Mouse (Mus musculus) embryo, embryonic 10 days (tissue): ENCODE results near the gene Fnd3c2.
"Not testable (repeated sequence)": the region's sequence is repeated elsewhere in the genome, so short reads cannot be mapped to it uniquely, and the experiment has no call there.

Experiments used
- DNase-seq: peaks from one replicate; pipeline ENCODE4 v3.0.0-alpha.2; 2015; ENCODE audit warnings: low spot score

The Fnd3c2 gene

DNA sequence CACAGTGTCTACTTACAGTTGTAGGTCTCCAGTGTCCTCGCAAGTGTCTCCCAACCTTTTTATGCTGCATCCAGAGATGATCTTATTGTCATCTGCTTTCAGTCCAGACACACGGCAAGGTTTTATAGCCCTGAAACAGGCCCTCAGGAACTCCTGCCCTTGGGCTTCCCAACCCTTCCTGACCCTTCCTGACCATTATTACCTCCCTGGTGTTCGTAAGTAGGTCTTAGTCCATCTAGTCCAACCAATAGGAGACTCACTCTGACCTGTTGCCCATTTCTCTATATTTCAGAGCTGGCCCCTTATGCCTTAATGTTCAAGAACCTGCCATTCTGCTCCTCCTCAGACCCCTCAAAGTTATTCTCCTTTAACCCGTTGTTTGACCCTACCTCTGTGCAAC is at the start of gene Fnd3c2:
Gene Fnd3c2, minus strand, starts transcription at position 101 of the 400 bp plus-strand sequence.
- no peak for DNase-seq

DNA sequence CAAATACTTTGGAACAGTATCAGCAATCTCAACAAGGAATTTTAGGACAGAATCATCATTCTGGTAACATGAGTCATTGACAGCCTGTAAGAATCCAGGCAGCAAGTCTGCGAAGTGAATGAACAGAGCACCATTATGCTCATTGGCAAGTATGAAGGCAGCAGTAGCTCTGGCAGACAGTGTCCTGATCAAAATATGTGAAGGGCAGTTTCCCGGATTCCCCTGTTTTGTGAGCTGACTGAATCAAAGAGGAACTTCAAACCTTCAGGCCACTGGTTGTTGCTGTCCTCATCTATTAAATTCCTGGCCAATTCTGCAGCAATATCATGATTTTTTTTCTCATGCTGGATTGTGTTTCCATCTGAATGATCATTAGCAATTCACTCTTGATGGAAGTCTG is 29.3 kb upstream of the Fnd3c2 start:
- no peak for DNase-seq

DNA sequence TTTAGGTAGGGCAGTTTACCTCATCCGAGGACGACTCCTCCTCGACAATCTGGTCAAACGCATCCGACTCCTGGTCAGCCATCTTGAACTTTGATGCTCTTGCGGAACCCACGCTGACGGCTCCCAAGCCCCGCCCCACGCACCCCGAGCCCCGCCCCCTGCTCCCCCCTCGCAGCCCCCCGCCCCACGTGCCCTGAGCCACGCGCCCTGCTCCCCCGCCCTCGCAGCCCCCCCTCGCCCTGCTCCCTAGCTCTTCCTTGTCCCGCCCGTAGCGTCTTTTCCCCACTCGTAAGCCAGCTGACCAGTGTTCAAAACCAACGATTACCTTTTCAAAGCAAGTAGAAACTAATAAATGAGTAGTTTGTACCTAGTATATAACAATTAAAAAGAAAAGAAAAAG is 34.1 kb downstream of the Fnd3c2 start, which contains the start of gene Taf9b:
Gene Taf9b, minus strand, starts transcription at position 101 of the 400 bp plus-strand sequence.
- DNase-seq = no peak

DNA sequence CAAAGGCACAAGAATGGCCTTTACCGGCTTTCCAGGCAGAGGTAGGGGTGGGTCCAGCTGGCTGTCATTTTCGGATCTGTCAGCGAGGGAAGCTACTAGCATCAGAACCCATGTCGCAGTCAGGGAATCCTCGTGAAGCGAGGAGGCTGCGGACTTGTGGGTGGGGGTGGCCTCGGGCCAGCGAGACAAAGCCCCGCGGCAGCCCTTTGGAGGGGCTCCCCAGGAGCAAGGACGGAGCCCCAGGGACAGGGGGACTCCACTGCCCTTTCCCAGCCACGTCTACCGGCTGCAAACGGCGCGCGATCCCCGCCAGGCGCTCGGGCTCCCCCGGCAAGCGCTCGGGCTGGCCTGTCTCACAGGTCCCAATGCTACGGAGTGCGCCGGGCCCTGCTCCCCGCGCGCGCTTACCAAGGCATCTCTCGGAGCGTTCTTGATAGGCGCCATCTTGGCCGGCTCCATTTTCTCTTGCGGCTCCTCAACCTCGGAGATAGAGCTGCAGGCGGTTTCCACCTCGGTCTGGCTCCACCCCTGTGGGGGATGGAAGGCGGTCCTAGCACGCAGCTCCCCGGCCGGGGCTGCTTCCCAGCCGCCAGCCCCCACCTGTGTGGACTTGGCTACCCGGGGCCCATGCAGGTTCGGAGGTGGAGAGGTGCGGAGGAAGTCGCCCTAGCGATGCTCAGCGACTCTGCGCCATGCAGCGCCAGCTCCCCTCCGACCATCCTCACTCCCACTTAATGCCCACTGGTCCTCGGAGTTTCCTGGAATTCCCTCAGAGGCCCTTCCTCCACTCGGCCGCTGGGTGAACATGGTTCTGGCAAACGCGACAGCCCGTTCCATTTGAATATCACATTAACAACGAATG is 35.8 kb downstream of the Fnd3c2 start:
- DNase-seq = peak; percentile 59

DNA sequence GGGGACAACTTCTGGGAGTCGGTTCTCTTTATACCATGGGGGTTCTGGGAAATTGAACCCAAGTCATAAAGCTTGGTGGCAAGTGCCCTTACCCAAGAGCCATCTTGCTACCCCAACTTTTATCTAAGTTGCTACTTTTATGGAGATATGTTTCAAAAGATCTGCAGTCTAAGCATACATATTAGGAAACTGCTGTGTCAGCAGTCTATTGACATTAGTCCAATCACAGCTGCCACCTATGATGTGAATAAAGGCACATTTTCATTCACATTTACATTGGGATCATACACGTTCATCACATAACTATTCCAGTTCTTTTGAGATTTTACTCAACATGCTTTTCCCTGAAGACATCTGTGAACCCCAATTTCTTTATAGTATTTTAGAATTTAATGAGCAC is 46.1 kb downstream of the Fnd3c2 start:
- DNase-seq = no peak

DNA sequence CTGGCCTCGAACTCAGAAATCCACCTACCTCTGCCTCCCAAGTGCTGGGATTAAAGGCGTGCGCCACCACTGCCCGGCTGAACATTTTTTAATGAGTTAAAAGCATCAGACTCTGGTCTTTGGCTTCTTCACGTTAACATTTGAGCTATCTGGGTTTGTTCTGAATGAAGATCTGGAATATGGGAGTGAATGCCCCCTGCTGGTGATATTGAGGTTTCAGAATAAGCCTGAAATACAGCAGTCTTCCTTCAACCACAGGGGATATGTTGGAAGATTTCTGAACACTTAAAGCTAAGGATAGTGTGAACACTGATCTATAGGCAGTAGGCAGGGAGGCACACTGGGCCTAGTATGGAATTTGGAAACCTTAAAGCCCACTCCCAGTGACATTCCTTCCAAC is 56.3 kb downstream of the Fnd3c2 start:
- no peak for DNase-seq

DNA sequence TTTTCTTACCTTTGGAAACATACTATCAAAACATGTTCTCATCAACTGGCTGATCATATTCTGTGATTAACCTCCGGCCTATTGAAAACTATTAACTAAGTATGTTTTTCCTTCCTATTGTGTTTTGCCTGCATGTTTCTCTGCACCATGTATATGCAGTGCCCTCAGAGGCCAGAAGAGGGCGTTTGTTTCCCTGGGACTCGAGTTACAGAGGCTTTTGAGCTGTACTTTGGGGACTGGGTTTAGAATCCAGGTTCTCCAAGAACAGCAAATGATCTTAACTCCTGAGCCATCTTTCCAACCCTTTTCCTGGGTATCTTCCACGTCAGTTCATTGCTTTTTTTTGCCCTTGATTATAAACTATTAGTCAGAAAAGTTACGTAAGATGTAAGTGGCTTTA is 57.9 kb downstream of the Fnd3c2 start:
- DNase-seq = no peak

DNA sequence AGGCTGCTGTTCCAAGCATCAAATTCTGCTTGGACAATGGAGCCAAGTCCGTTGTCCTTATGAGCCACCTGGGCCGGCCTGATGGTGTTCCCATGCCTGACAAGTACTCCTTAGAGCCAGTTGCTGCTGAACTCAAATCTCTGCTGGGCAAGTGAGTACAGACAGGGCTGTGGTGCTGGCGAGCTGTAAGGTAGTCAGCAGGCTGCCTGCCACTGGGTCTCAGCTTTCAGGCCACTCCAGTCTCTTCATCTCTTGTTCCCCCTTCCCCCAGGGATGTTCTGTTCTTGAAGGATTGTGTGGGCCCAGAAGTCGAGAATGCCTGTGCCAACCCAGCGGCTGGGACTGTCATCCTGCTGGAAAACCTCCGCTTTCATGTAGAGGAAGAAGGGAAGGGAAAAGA is 60.8 kb downstream of the Fnd3c2 start:
- DNase-seq = not testable (repeated sequence)

- no peak for DNase-seq
Observed at GRCm38 (mm10) chrX:106190091-106190490, 65.1 kb downstream of the Fnd3c2 start.

- DNase-seq = no peak
Observed at GRCm38 (mm10) chrX:106189356-106189755, 65.8 kb downstream of the Fnd3c2 start.

- peak; percentile 40 for DNase-seq
Observed at GRCm38 (mm10) chrX:106187737-106188136, 67.4 kb downstream of the Fnd3c2 start.

DNA sequence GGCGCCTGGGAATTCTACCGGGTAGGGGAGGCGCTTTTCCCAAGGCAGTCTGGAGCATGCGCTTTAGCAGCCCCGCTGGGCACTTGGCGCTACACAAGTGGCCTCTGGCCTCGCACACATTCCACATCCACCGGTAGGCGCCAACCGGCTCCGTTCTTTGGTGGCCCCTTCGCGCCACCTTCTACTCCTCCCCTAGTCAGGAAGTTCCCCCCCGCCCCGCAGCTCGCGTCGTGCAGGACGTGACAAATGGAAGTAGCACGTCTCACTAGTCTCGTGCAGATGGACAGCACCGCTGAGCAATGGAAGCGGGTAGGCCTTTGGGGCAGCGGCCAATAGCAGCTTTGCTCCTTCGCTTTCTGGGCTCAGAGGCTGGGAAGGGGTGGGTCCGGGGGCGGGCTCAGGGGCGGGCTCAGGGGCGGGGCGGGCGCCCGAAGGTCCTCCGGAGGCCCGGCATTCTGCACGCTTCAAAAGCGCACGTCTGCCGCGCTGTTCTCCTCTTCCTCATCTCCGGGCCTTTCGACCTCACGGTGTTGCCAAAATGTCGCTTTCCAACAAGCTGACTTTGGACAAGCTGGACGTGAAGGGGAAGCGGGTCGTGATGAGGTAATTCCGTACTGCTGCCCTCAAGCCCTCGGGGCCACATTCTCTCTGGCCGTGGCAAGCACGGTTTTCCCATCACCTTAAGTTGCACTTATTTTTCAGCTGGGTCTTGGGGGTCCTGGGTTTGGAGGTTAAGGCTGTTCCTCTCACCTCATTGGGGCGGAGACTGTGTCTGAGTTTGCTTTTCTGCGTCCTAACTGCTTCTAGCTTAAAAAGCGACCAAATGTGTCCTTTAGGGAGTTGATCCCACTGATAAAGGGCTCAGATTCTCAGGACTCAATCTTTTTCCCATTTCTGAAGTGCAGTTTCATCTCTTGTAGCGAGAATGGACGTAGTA is 68.2 kb downstream of the Fnd3c2 start, which contains the start of gene Pgk1:
Gene Pgk1, plus strand, starts transcription at position 388 of the 937 bp plus-strand sequence.
- DNase-seq = peak; percentile 96

- DNase-seq = peak; percentile 61
Observed at GRCm38 (mm10) chrX:106185706-106186105, 69.5 kb downstream of the Fnd3c2 start.
